Mouse (Mus musculus): ENCODE data around the gene Atp8a2. TPM values are rescaled to one million over a fixed set of nuclear protein-coding genes. Genes with fewer than 3 reads are reported as not detected.
"Not testable (repeated sequence)": the region's sequence is repeated elsewhere in the genome, so short reads cannot be mapped to it uniquely, and the experiment has no call there.

The Atp8a2 gene
- total and polyA plus RNA-seq, 3 experiments: 0.15 to 1.2 (median 0.76) TPM

DNA sequence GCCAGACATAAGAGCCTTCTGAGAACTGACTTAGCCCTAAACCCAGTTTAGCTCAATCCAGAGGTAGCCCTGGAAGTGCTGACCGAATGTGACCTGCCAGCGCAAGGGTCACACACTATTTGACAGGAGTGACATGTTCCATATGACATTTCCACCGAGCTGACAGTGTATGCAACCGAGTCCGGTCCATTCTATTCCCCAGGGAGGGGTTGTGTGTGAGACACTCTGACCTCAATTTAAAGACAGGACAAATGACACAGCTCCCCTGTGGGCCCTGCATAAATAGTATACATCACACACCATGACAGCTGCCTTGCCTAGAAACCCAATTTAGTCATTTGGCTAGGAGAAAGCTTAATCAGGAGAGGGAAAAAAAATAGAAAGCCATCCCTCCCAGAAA lies 555.1 kb downstream of the Atp8a2 start:
- DNase-seq: no peak

DNA sequence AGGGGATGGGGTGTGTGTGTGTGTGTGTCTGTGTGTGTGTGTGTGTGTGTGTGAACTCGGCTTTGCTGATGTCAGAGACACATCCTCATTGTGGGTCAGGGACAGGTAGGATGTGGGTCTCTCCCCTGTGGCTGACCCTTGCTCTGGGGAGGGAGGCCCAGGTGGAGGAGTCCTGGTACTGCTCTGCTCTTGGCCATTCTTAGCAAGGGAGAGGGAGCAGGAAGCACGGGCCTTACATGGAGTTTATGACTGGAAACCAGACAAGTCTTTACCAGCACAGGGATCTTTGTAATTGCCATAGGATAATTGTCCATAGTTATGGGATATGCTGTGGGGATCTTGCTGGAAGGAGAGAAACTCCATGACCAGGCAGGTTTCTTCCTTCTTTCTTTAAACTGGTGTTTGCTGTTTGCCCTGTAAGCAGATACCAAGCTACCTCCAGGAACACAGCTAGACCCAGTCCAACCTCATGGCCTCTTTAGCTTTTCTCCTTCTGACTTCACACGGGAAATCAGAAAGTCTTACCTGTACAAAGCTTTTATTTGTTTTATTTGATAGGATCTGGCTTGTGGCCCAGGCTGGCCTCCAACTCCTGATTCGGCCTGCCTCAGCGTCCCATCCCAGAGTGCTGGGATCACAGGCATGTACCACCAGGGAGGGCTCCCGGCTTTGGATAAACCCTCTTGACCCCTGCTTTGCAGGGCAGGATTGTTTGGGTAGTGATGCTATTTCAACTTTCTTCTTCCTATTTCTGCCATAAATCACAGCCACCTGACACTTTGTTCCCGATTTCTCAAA lies 557.9 kb downstream of the Atp8a2 start:
- no peak for DNase-seq

DNA sequence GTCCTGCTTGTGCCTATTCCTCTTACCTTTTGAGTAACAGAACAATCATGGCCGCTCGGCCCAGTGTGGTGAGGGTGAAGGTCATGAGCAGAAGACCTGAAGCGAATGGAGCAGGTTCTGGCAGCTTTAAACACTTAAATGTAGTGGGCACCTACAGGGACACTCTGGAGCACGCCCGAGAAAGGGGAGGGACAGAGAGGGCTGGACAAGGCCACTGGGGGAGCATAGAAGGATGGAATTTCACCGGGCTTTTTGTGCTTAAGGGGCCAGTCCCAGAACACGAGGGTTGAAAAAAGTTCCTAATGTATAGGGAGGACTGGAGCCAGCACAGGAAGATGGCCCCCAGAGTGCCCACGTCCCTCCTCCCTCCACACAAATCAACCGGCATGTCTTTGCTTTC lies 563.0 kb downstream of the Atp8a2 start:
- peak; percentile 15 for DNase-seq

DNA sequence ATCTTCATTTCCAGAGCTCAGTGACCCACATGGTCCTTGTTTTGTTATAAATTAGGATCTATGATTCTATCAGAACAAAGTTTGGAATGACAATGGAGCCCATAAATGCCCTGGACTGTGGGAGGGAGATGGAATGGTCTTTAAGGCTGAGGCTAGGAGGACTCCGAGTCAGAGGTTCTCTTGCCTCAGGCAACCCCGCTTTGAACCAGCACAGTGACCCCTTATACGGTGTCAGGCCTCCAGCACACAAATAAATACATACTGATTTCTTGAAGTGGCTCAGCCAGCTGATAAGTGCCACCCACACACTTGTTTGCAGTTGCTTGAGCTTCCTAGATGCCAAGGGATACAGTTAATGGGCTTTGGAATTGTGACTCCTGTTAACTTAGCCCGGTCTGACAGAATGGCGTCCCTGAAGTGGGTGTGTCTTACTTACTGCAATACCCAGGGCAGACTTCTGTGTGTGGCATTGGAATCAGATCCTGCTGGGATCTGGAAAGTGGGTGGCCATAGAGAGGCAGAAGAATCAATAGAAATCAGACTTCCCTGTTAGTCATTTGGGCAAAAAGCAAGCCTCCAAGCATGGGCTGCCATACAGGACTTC lies 563.6 kb downstream of the Atp8a2 start:
- no peak for DNase-seq

DNA sequence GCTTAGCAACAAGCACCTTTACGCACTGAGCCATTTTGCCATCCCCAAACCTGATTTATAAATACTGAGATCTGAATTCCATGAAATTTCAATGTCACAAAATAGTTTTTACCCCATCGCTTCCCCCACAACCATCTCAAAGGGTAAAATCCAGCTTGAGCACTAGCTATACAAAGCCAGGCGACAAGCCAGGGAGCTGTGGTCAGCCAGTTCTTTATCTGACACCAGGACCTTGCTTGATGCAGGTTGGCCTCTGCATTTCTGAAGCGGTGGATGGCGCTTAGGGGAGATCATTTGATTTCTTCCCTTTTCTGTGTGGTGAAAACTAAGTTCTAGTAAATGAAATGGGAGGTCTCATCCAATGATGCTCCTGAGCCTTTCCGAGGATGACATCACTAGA lies 564.9 kb downstream of the Atp8a2 start:
- no peak for DNase-seq

DNA sequence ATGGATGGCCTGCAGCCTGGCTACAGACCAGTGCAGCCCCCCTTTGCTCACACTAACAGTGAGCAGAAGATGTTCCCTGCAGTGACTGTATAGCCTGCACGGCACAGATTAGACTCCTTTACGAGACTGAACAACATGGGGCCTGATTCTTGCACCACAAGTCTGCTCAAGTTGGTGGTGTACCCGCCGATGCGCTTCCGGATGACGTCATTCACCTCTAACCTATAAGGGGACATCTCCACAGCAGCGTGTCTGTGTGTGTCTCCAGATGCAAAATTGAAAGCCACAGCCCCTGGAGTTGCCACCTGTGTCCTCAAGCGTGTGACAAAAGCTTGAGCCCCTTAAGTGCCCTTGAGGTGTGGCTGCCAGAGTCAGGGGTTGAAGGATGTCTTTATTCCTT lies 566.9 kb downstream of the Atp8a2 start:
- no peak for DNase-seq

DNA sequence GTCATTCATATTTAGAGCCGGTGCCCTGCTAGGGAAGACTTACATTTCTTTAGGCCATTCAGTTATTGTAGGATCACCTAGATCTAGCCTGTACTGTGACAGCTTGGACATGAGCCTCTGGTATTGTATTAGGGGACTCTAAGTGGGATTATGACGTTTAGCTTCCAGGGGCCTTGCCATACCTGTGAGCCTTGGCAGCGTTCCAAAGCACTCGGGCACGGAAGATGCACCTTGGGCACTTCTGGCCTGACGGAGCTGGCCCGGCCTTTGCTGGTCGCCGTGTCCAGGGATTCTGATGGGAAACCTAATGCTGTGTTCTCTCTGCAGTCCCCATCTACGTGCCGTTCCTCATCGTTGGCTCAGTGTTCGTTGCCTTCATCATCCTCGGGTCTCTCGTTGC lies 567.7 kb downstream of the Atp8a2 start:
- DNase-seq: no peak

DNA sequence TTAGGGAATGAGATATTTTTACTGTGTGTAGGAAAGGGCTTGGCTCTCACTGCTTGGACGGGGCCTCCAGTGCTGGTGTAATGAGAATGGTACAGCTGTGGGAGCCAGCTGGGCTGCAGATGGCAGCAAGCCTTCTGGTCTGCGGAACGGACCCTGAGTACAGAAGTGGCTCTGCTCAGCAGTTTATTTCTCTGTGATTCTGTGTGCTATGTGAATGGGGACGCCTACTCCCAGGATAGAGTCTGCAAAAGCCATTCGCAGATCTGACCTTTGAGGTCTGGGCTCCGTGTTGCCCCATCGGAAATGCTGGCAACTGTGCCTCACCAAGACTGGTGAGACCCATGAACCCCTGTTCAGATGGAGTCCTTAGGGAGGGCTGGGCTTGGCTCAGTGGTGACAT lies 569.2 kb downstream of the Atp8a2 start:
- DNase-seq: no peak

DNA sequence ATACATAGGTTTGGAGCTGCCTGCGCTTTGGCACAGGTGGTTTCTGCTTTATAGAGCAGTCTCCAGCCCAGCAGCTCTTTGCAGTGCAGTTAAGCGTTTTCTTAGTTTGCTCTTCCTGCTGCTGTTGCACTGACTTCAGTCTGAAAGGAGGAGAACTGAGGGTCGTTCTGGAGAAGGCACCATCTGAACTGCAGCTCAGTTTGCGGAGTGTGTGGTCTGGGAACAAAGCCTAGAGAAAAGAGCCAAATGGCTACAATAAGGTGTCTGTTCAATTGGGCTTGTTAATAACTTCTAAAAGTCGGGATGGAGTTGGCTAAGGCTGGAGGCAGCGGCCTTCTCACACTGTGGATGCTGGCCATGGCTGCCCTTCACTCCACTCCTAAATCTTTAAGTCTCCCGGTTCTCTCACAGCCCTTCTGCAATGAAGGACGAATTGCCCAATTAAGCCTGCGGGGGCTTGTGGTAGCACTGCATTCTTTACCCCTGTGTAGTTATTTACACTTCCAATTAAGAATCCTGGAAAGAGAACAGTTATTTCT lies 569.8 kb downstream of the Atp8a2 start:
- no peak for DNase-seq

DNA sequence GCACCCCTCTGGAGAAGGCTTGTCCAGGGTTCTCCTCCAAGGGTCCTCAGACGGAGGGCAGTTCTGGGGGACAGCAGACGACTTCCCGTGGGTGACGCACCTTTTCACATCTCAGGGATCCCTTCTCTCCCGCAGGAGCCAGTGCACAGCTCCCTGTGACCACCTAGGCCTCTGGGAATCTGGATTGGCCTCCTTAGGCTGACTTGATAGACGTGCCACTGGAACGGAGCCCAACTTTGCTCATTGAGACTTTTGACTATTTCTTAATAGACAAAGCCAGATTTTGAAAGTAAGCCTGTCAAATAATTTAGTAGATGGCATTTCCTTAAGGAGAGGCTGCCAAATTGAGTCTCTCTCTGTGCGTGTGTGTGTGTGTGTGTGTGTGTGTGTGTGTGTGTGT lies 570.3 kb downstream of the Atp8a2 start:
- DNase-seq: no peak

DNA sequence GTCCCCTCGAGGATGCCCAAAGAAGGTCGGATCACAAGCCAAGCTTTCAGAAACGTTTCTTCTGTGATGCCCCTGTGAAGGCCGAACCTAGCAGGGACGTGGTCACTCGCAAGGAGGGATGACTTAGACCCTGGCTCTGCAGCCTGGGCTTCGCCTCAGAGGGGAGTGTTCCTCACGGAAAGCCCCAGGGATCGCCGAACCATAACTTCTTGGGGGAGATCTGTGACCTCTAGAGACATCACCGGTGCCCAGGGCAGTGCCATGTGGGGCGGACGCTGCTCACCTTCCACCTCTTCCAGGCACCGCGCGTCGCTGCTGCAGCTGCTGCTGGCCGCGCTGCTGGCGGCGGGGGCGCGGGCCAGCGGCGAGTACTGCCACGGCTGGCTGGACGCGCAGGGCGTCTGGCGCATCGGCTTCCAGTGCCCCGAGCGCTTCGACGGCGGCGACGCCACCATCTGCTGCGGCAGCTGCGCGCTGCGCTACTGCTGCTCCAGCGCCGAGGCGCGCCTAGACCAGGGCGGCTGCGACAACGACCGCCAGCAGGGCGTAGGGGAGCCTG lies 571.1 kb downstream of the Atp8a2 start:
- peak; percentile 54 for DNase-seq

DNA sequence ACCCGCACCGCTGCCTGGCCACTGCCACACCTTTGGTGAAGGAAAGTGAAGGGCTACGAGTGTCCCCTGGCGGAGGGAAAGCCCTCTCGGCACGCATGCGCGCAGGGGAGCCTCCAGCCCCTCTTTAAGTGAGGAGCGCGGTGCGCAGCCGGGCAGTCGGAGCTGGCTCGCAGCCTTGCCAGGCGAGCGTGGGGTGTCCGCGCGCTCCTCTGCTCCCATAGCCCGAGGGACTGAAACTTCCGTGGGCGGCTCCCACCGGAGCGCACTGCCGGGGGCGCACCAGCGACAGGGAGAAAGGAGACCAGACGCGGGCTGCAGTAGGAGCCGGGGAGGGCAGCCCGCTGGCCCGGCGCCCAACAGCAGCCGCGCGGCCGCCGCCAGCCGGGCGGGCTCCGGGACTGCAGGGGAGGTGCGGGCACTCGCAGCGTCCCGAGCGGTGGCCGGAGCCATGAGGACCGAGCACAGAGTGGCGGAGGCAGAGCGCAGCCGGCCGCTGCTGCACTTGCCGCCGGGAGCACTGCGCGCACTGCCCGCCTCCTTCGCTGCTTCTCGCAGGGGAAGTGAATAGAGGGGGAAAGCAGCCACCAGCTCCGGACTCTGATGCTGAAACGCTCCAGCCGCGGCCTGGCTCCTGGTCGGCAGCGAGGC lies 571.7 kb downstream of the Atp8a2 start, which contains the start of gene Shisa2:
Gene Shisa2, plus strand, starts transcription at position 151 of the 648 bp plus-strand sequence.
- DNase-seq: peak; percentile 89

DNA sequence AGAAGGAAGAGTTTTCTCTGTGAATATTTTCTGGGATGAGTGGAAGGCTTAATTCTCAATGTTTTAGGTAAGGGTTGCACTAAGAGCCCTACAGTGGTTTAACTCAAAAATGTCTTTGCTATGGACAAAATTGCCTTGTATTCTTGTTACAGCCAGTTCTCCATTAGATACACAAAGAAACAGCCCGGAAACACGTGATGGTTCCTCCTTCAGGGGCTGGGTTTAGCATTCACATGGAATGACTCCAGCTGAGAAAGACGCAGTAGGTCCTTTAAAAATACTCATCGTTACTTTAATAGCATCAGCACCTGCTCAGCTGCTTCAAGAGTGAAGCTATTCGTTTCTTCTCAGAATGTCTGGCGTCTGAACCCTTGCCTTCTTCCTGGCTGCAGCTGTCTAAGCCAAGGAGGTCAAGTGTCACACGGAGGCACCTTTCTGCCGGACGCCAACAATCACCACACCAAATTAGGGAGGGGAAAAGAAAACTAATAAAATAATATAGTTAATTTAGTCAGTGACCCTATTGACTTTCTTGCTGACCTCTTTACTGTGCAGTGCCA lies 572.6 kb downstream of the Atp8a2 start:
- no peak for DNase-seq

DNA sequence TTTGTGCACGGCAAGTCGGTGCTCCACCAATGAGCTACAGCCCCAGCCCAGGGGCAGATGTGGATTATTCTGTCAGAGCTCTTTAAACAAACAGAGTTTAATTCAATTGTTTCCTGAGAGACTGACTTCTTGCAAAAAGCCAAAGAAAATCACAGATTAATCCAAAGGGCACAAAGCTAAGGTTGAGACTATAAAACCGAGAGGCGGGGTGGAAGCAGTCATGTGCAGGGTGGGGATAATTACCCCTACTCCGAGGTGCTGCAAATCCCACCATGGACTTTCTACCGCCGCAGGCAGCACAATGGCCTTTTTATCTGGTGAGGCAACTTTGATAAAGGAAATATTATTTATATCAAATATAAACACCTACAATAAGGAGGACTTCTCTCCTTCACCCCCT lies 580.2 kb downstream of the Atp8a2 start:
- no peak for DNase-seq

DNA sequence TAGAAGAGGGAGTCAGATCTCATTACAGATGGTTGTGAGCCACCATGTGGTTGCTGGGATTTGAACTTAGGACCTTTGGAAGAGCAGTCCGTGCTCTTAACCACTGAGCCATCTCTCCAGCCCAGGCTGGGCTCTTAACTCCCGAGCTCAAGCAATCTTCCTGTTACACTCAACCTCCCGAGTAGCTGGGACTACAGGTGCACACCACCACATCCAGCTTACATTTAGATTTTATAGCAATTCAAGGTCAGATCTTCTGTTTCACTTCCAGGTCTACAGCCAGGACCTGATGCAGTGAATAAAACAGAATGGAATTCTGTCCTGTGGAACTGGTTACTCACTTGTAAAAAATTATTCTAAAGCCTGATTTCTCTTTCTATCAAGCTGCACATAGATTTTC lies 582.8 kb downstream of the Atp8a2 start:
- DNase-seq: not testable (repeated sequence)

DNA sequence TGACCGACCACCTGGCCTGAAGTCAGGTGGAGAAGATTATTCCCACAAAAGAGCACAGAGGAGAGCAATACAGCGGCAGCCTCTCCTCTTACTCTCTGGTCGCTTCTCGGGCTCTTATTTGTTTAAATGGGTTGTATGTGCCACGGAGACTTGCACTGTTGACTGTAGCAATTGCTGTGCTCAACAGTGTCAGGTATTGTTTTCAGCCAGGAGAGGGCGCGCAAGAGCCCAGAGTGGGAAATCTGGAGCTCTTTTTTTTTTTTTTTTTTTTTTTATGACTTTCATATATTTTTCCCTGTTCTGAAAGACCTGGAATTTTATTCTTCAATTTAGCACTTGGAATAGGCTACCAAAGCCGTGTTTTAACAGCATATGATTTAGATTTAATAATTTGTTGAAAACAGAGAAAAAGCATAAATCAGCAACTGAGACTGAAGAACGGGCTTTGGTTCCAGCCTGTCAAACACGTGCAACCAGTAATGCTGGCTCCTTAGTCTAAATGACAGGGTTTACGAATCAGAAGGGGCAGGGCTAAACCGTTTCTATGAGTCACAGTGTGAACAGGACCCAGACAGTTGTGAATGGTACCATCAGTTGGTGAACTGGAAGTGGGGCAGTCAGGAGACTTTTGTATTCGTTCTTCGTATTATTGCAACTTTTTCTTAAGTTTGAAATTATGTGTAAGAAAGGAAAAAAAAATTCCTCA lies 583.9 kb downstream of the Atp8a2 start:
- DNase-seq: peak; percentile 56

DNA sequence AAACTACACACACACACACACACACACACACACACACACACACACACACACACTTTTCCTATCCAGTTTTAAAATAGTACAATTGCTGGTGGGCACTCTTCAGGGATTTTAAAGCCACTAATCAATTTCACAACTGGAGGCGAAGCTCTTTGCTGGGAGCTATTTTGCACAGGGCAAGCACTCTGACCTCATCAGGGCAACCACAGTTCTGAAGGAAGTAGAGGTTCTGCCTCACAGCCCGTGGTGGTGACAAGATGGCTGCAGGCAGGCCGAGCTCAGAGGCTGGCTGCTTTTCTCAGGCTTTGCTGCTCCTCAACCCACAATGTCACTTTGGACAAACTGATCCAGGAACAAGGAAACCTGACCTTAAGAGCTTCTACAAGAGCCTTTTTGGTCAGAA lies 590.0 kb downstream of the Atp8a2 start:
- no peak for DNase-seq

DNA sequence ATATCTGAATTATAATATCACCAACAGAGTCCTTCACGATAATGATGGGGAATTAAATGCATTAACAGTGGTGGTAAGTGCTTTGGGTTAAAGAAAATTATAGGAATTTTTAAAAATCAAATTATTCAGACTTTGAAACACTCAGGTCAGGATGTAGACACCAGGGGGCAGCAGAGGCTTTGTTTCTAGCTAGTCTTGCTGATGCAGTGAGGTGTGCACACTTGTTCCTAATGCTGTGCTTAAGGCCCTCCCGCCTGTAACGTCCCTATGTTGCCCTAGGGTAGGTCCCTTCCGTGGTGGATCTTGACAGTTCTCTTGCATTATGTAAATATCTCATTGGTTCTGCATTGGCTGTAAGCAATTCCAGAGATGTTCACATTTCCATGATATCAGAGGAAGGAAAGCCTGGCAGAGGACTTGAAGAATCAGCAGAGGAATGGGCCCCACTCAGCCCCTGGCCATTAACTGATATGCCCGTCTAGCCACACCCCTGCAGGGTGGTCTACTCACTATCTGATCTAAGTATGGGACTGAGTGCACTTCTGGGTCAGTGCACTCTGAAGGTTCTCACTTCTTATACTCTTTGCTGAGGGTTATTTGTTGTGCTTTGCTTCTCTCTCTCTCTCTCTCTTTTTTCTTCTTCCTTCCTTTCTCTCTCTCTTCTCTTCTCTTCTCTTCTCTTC lies 591.2 kb downstream of the Atp8a2 start:
- DNase-seq: peak; percentile 53

DNA sequence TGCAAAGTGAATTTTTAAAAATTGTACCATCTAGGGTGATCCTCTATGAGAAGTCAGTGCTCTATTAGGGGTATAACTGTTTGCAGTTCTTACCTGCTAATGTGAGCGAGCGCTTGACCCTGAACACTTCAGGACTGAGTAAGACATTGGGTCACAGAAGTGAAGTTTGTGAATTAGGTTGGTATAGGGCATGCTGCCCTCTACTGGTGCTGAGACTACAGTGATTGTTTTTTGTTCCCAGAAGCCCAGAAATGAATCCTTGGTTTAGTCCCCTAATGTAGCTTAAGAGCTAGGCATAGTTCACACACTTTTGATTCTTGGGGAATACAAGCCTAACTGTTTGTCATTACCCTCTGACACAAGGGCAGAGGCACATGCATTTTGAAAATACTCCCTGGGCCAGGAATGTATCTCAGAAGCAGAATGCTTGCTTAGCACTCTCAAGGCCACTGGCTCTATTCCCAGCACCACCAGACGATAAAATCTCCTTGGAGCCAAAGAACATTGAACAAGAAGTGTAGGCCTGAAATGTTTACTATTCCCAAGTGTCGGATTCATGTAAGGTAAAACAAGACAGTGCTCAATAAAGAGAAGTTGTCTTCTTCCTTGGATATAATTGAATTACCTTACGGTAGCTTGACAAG lies 592.9 kb downstream of the Atp8a2 start:
- peak; percentile 48 for DNase-seq

DNA sequence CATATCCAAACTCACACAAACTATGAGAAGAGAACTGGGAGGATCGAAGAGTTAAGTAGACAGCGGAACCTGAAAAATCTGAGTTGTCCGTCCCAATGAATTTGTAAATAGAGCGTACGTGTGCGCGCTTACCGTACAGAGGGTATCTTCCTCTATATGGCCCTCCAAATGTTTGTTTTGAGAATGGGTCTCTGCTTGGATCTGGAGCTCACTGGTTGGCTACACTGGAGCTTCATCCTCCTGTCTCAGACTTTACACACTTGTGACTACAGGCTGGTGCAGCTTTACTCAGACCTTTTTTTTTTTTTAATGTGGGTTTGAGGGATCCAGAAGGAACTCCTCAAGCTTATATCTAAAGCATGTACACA lies 598.7 kb downstream of the Atp8a2 start:
- no peak for DNase-seq

Measured in adrenal gland, adult 2 months (tissue).